In the genomic region with DNA sequence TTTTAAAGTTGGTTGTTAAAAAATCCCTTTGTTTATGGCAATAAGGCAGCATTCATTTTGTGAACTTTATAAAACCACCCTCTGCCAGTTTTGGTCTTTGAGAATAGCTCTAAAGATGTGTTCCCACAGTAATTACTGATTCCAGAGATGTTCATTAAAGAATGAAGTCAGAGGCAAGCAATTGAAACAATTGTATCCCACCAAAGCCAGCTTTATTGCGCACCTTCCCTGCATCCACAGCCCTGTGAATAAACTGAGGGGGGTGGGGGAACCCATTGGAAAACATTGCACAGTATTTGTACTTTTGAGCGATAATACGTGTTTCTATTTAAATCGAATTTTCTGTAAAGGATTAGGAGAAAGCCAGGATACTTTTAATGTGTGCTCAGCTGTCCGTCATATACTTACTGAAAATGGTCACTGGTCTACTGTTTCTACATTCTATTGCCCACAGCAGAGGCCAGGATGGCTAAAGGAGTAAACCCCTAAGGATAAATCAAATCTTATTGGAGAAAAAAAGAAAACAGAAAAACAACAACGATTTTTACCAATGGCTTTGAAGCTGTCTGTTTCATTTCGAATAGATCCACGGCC, we compare ENCODE assay signal across 16 mouse cellular contexts.
A peak's percentile ranks its signal among the peaks of the same experiment; 100 is the strongest.
DNase-seq lines count a peak whose midpoint lies in the region; ATAC-seq and TF ChIP-seq lines count a peak whose summit lies in the region.
"Had no signal": no experiment of that assay in that cellular context is flagged by ENCODE, and none has a peak within 500 bp of the region (broad histone marks: within the 10 kb centered on the region; RNA-seq: fewer than 3 reads in every experiment).

No protein-coding gene starts in this region.

- TF ChIP-seq CTCF in cortical plate, adult 2 months (IDR thresholded peaks at IDR 0.05; ENCODE audit: extremely low read depth, insufficient read depth, low read length): no peak
- no peak for TF ChIP-seq CTCF in midbrain, postnatal 0 days (IDR thresholded peaks at IDR 0.05)
- no peak for TF ChIP-seq CTCF in gastrocnemius, adult 2 months (IDR thresholded peaks at IDR 0.05)

- no peak overlapping the region for H3K9ac ChIP-seq in hindbrain, embryonic 12.5 days
- H3K9ac ChIP-seq in hindbrain, embryonic 11.5 days (ENCODE audit: low read depth, low read length): no peak overlapping the region
- H3K9ac ChIP-seq in hindbrain, embryonic 14.5 days: no peak overlapping the region
- no peak overlapping the region; the same call in 1 of the 2 replicates for H3K9ac ChIP-seq in midbrain, postnatal 0 days (replicated peaks; ENCODE audit: low read length, poor library complexity, severe bottlenecking)
- H3K9ac ChIP-seq: heart, embryonic 13.5 days; liver, embryonic 13.5 days had no signal

- intact Hi-C loops in gastrocnemius, adult 2 months (cut with DNase I): no loop called here

- no peaks in the 10 kb centered on the region for H3K9me3 ChIP-seq in hindbrain, embryonic 12.5 days (replicated peaks)
- H3K9me3 ChIP-seq in hindbrain, embryonic 11.5 days (ENCODE audit: control insufficient read depth, low read length): no peaks in the 10 kb centered on the region
- H3K9me3 ChIP-seq in hindbrain, embryonic 14.5 days (ENCODE audit: control insufficient read depth, low read length): no peaks in the 10 kb centered on the region
- no peaks in the 10 kb centered on the region for H3K9me3 ChIP-seq in midbrain, postnatal 0 days (ENCODE audit: low read length)
- no peaks in the 10 kb centered on the region for H3K9me3 ChIP-seq in limb, embryonic 10.5 days (replicated peaks)
- H3K9me3 ChIP-seq: heart, embryonic 13.5 days; liver, embryonic 13.5 days had no signal

- no peak overlapping the region for H3K4me2 ChIP-seq in hindbrain, embryonic 12.5 days (replicated peaks)
- H3K4me2 ChIP-seq in hindbrain, embryonic 11.5 days (replicated peaks; ENCODE audit: low read depth, low read length): no peak overlapping the region
- no peak overlapping the region for H3K4me2 ChIP-seq in hindbrain, embryonic 14.5 days (replicated peaks)
- no peak overlapping the region for H3K4me2 ChIP-seq in midbrain, postnatal 0 days (ENCODE audit: low read depth, low read length, poor library complexity, severe bottlenecking)
- H3K4me2 ChIP-seq: heart, embryonic 13.5 days; liver, embryonic 13.5 days had no signal

- no peak overlapping the region for H3K4me3 ChIP-seq in hindbrain, embryonic 12.5 days
- H3K4me3 ChIP-seq in hindbrain, embryonic 11.5 days (ENCODE audit: low read depth, low read length): no peak overlapping the region
- H3K4me3 ChIP-seq in cortical plate, adult 2 months (ENCODE audit: insufficient read depth, low read length): no peak overlapping the region
- H3K4me3 ChIP-seq in hindbrain, embryonic 14.5 days (replicated peaks; ENCODE audit: low read length): no peak overlapping the region
- H3K4me3 ChIP-seq in midbrain, postnatal 0 days (ENCODE audit: low read depth, low read length): no peak overlapping the region
- H3K4me3 ChIP-seq in limb, embryonic 10.5 days: no peak overlapping the region
- H3K4me3 ChIP-seq in gastrocnemius, adult 2 months: no peak overlapping the region
- H3K4me3 ChIP-seq: heart, embryonic 13.5 days; liver, embryonic 13.5 days had no signal

- DNase-seq in hindbrain, embryonic 11.5 days (ENCODE audit: low spot score): no peak
- no peak for DNase-seq in hindbrain, embryonic 14.5 days (ENCODE audit: low spot score)
- no peak for DNase-seq in midbrain, postnatal 0 days (ENCODE audit: low spot score)
- no peak for DNase-seq in thymus, postnatal 0 days (ENCODE audit: low spot score)
- DNase-seq in limb, embryonic 10.5 days (ENCODE audit: low spot score): no peak
- DNase-seq in gastrocnemius, adult 2 months: no peak
- DNase-seq: cerebellum, adult 2 months; heart, postnatal 4 days; kidney, adult 18-20 months; kidney, postnatal 25 days; left cerebral cortex, postnatal 4 days; liver, embryonic 13.5 days; thymus, adult 18-20 months had no signal

- 85% methylated on average over 8 of the region's 8 CpGs for whole genome bisulfite sequencing in hindbrain, embryonic 12.5 days
- 86% methylated on average over 8 of the region's 8 CpGs for WGBS in hindbrain, embryonic 11.5 days
- WGBS in hindbrain, embryonic 14.5 days: 65% methylated on average over 8 of the region's 8 CpGs
- WGBS in midbrain, postnatal 0 days: 60% methylated on average over 8 of the region's 8 CpGs
- 94% methylated on average over 8 of the region's 8 CpGs for WGBS in limb, embryonic 10.5 days

- no peaks in the 10 kb centered on the region for H3K36me3 ChIP-seq in hindbrain, embryonic 12.5 days
- H3K36me3 ChIP-seq in hindbrain, embryonic 11.5 days (ENCODE audit: control insufficient read depth, insufficient read depth, low read length): no peaks in the 10 kb centered on the region
- H3K36me3 ChIP-seq in hindbrain, embryonic 14.5 days (replicated peaks; ENCODE audit: control insufficient read depth, insufficient read depth): no peaks in the 10 kb centered on the region
- no peaks in the 10 kb centered on the region for H3K36me3 ChIP-seq in midbrain, postnatal 0 days (ENCODE audit: insufficient read depth, low read length)
- H3K36me3 ChIP-seq in limb, embryonic 10.5 days: no peaks in the 10 kb centered on the region
- H3K36me3 ChIP-seq: heart, embryonic 13.5 days; liver, embryonic 13.5 days had no signal

- no peak for TF ChIP-seq POLR2A in cortical plate, adult 2 months (IDR thresholded peaks at IDR 0.05; ENCODE audit: extremely low read depth, insufficient read depth, low read length)

- H3K4me1 ChIP-seq in hindbrain, embryonic 12.5 days: no peaks in the 10 kb centered on the region
- no peaks in the 10 kb centered on the region for H3K4me1 ChIP-seq in hindbrain, embryonic 11.5 days (replicated peaks; ENCODE audit: control insufficient read depth, insufficient read depth, low read length)
- H3K4me1 ChIP-seq in cortical plate, adult 2 months (ENCODE audit: control insufficient read depth, insufficient read depth, low read length): no peaks in the 10 kb centered on the region; the same call in 1 of the 2 replicates
- no peaks in the 10 kb centered on the region; the same call in 1 of the 2 replicates for H3K4me1 ChIP-seq in hindbrain, embryonic 14.5 days (replicated peaks; ENCODE audit: control insufficient read depth, insufficient read depth, low read length)
- H3K4me1 ChIP-seq in midbrain, postnatal 0 days (ENCODE audit: insufficient read depth, low read length): no peaks in the 10 kb centered on the region
- H3K4me1 ChIP-seq in limb, embryonic 10.5 days: peaks cover 9% of the 10 kb centered on the region
- H3K4me1 ChIP-seq: heart, embryonic 13.5 days; liver, embryonic 13.5 days had no signal

- peak; percentile 58; the same call in 1 of the 2 replicates for ATAC-seq in hindbrain, embryonic 12.5 days (ENCODE audit: low FRiP score)
- no peak for ATAC-seq in hindbrain, embryonic 11.5 days (ENCODE audit: low FRiP score)
- no peak; the same call in 1 of the 2 replicates for ATAC-seq in hindbrain, embryonic 14.5 days (ENCODE audit: low FRiP score)
- no peak for ATAC-seq in midbrain, postnatal 0 days (ENCODE audit: low FRiP score)

- H3K27ac ChIP-seq in hindbrain, embryonic 12.5 days: 0 out of 2 replicates have a peak overlapping the region, but pooled peaks have one; percentile 66
- H3K27ac ChIP-seq in hindbrain, embryonic 11.5 days (ENCODE audit: low read depth, low read length): no peak overlapping the region
- H3K27ac ChIP-seq in cortical plate, adult 2 months (ENCODE audit: insufficient read depth, low read length): peak overlapping the region; percentile 73; the same call in 1 of the 2 replicates
- H3K27ac ChIP-seq in hindbrain, embryonic 14.5 days: peak overlapping the region; percentile 44
- peak overlapping the region; percentile 59 for H3K27ac ChIP-seq in midbrain, postnatal 0 days (ENCODE audit: low read depth, low read length)
- H3K27ac ChIP-seq in limb, embryonic 10.5 days: no peak overlapping the region
- H3K27ac ChIP-seq in gastrocnemius, adult 2 months: no peak overlapping the region
- H3K27ac ChIP-seq: heart, embryonic 13.5 days; liver, embryonic 13.5 days had no signal

- no peaks in the 10 kb centered on the region for H3K27me3 ChIP-seq in hindbrain, embryonic 12.5 days
- no peaks in the 10 kb centered on the region for H3K27me3 ChIP-seq in hindbrain, embryonic 11.5 days (ENCODE audit: control insufficient read depth, insufficient read depth, low read length)
- H3K27me3 ChIP-seq in hindbrain, embryonic 14.5 days (ENCODE audit: control insufficient read depth, insufficient read depth, low read length): no peaks in the 10 kb centered on the region
- H3K27me3 ChIP-seq in midbrain, postnatal 0 days (ENCODE audit: insufficient read depth, low read length): no peaks in the 10 kb centered on the region
- no peaks in the 10 kb centered on the region for H3K27me3 ChIP-seq in limb, embryonic 10.5 days (ENCODE audit: low read depth, poor library complexity, severe bottlenecking)
- H3K27me3 ChIP-seq: heart, embryonic 13.5 days; liver, embryonic 13.5 days had no signal

Comparison
In these comparisons a context has a peak if more than half of its experiments do, and no peak if none do; other contexts are left out.
1. H3K27ac ChIP-seq: peak in hindbrain, embryonic 12.5 days (single experiment), cortical plate, adult 2 months (single experiment), hindbrain, embryonic 14.5 days (single experiment) and midbrain, postnatal 0 days (single experiment); none in hindbrain, embryonic 11.5 days (single experiment), limb, embryonic 10.5 days (single experiment) and gastrocnemius, adult 2 months (single experiment).